Mouse (Mus musculus): ENCODE measurements around the gene Slc4a1. TPM values are rescaled to one million over a fixed set of nuclear protein-coding genes. Genes with fewer than 3 reads are reported as not detected.

The Slc4a1 gene
- total and polyA plus RNA-seq, 2 experiments from 2014 or later, result 0.24 to 0.68 TPM

GRCm38 (mm10) chr11:102308104-102308503, 57.9 kb downstream of the Slc4a1 start:
- H3K9ac ChIP-seq, result no peak overlapping the region
- no peaks in the 10 kb centered on the region for H3K9me3 ChIP-seq (ENCODE audit: low read length)
- 87% methylated on average over 9 of the region's 9 CpGs for WGBS
- no peak for ATAC-seq
- DNase-seq, result no peak
- H3K27me3 ChIP-seq (ENCODE audit: insufficient read depth, low read length), result no peaks in the 10 kb centered on the region
- H3K36me3 ChIP-seq (ENCODE audit: insufficient read depth), result peaks cover 47% of the 10 kb centered on the region
- no peak overlapping the region for H3K27ac ChIP-seq (ENCODE audit: low read depth, low read length)
- H3K4me3 ChIP-seq (ENCODE audit: low read depth, low read length), result no peak overlapping the region
- no peaks in the 10 kb centered on the region for H3K4me1 ChIP-seq (ENCODE audit: insufficient read depth)
- no peak overlapping the region for H3K4me2 ChIP-seq (ENCODE audit: low read depth)
- no peak for TF ChIP-seq CTCF (IDR thresholded peaks at IDR 0.05; ENCODE audit: low read depth)

GRCm38 (mm10) chr11:102305359-102305758, 60.6 kb downstream of the Slc4a1 start:
- H3K9me3 ChIP-seq (ENCODE audit: low read length), result no peaks in the 10 kb centered on the region
- TF ChIP-seq CTCF (IDR thresholded peaks at IDR 0.05; ENCODE audit: low read depth), result no peak
- H3K4me3 ChIP-seq (ENCODE audit: low read depth, low read length), result no peak overlapping the region
- no peaks in the 10 kb centered on the region for H3K4me1 ChIP-seq (ENCODE audit: insufficient read depth)
- H3K4me2 ChIP-seq (ENCODE audit: low read depth), result no peak overlapping the region
- H3K27me3 ChIP-seq (ENCODE audit: insufficient read depth, low read length), result no peaks in the 10 kb centered on the region
- no peak overlapping the region for H3K27ac ChIP-seq (ENCODE audit: low read depth, low read length)
- DNase-seq (no peak), ATAC-seq (no peak)
- 68% methylated on average over 3 of the region's 3 CpGs for WGBS
- H3K9ac ChIP-seq, result no peak overlapping the region
- peaks cover 31% of the 10 kb centered on the region for H3K36me3 ChIP-seq (ENCODE audit: insufficient read depth)

GRCm38 (mm10) chr11:102304141-102304540, 61.9 kb downstream of the Slc4a1 start:
- Histone ChIP-seq H3K9ac (no peak overlapping the region), H3K4me3 (ENCODE audit: low read depth, low read length) (no peak overlapping the region), H3K27me3 (ENCODE audit: insufficient read depth, low read length) (no peaks in the 10 kb centered on the region)

GRCm38 (mm10) chr11:102299839-102300238, 66.2 kb downstream of the Slc4a1 start:
- WGBS, result 10% methylated on average over 1 of the region's 1 CpGs
- Histone ChIP-seq H3K9ac (no peak overlapping the region), H3K4me2 (ENCODE audit: low read depth) (no peak overlapping the region), H3K4me3 (ENCODE audit: low read depth, low read length) (no peak overlapping the region), H3K4me1 (ENCODE audit: insufficient read depth) (peaks cover 5% of the 10 kb centered on the region), H3K9me3 (ENCODE audit: low read length) (no peaks in the 10 kb centered on the region), H3K27ac (ENCODE audit: low read depth, low read length) (no peak overlapping the region), H3K36me3 (ENCODE audit: insufficient read depth) (no peaks in the 10 kb centered on the region), H3K27me3 (ENCODE audit: insufficient read depth, low read length) (no peaks in the 10 kb centered on the region)
- peak; percentile 73 for TF ChIP-seq CTCF (IDR thresholded peaks at IDR 0.05; ENCODE audit: low read depth)
- DNase-seq, result peak; percentile 78
- no peak for ATAC-seq

More at GRCm38 (mm10) chr11:102304141-102304540, 61.9 kb downstream of the Slc4a1 start:
- no peaks in the 10 kb centered on the region for H3K9me3 ChIP-seq (ENCODE audit: low read length)
- no peak for ATAC-seq
- no peaks in the 10 kb centered on the region for H3K4me1 ChIP-seq (ENCODE audit: insufficient read depth)
- DNase-seq, result no peak
- no peak for TF ChIP-seq CTCF (IDR thresholded peaks at IDR 0.05; ENCODE audit: low read depth)
- H3K27ac ChIP-seq (ENCODE audit: low read depth, low read length), result no peak overlapping the region
- H3K36me3 ChIP-seq (ENCODE audit: insufficient read depth), result peaks cover 24% of the 10 kb centered on the region
- 35% methylated on average over 2 of the region's 2 CpGs for WGBS
- H3K4me2 ChIP-seq (ENCODE audit: low read depth), result no peak overlapping the region

Small RNA genes within 50 kb of the gene (microRNA-seq; reads per million reads assigned to microRNA genes)
- gene Mir6930, result 0 to 0.12 reads per million in 2 experiments

Other genes starting within 250 kb of the Slc4a1 start
- 0.14 and 0.15 TPM in 2 replicates for gene Nags, start 220.7 kb downstream of the Slc4a1 start, total RNA-seq (2014; rRNA removed)
- gene Nags, start 220.7 kb downstream of the Slc4a1 start, polyA plus RNA-seq (2015; fragmentation: Nextera tagmentation; extraction: Ambion mirVana), result 0.28 and 0.35 TPM in 2 replicates
- 42.1 and 44.4 TPM in 2 replicates for gene Tmem101, start 209.8 kb downstream of the Slc4a1 start, total RNA-seq (2014; rRNA removed)
- gene Tmem101, start 209.8 kb downstream of the Slc4a1 start, polyA plus RNA-seq (2015; fragmentation: Nextera tagmentation; extraction: Ambion mirVana), result 34.1 and 38.2 TPM in 2 replicates
- gene Lsm12, start 180.9 kb downstream of the Slc4a1 start, total RNA-seq (2014; rRNA removed), result 76.7 and 86.4 TPM in 2 replicates
- gene Lsm12, start 180.9 kb downstream of the Slc4a1 start, polyA plus RNA-seq (2015; fragmentation: Nextera tagmentation; extraction: Ambion mirVana), result 145 and 154 TPM in 2 replicates
- gene G6pc3, start 176.6 kb downstream of the Slc4a1 start, total RNA-seq (2014; rRNA removed), result 27.3 and 32.1 TPM in 2 replicates
- gene G6pc3, start 176.6 kb downstream of the Slc4a1 start, polyA plus RNA-seq (2015; fragmentation: Nextera tagmentation; extraction: Ambion mirVana), result 27.4 and 32.0 TPM in 2 replicates
- gene Hdac5, start 136.0 kb downstream of the Slc4a1 start, total RNA-seq (2014; rRNA removed), result 170 and 209 TPM in 2 replicates
- gene Hdac5, start 136.0 kb downstream of the Slc4a1 start, polyA plus RNA-seq (2015; fragmentation: Nextera tagmentation; extraction: Ambion mirVana), result 67.1 and 69.4 TPM in 2 replicates
- gene BC030867, start 117.3 kb downstream of the Slc4a1 start, total RNA-seq (2014; rRNA removed), result 0.62 and 1.0 TPM in 2 replicates
- gene BC030867, start 117.3 kb downstream of the Slc4a1 start, polyA plus RNA-seq (2015; fragmentation: Nextera tagmentation; extraction: Ambion mirVana), result 1.5 and 1.6 TPM in 2 replicates
- gene Asb16, start 97.5 kb downstream of the Slc4a1 start, total RNA-seq (2014; rRNA removed), result 0.54 and 1.4 TPM in 2 replicates
- gene Asb16, start 97.5 kb downstream of the Slc4a1 start, polyA plus RNA-seq (2015; fragmentation: Nextera tagmentation; extraction: Ambion mirVana), result 0.11 TPM in 1 of 2 replicates, not detected in the other
- 72.5 and 77.4 TPM in 2 replicates for gene Tmub2, start 81.3 kb downstream of the Slc4a1 start, total RNA-seq (2014; rRNA removed)
- gene Tmub2, start 81.3 kb downstream of the Slc4a1 start, polyA plus RNA-seq (2015; fragmentation: Nextera tagmentation; extraction: Ambion mirVana), result 63.0 and 67.0 TPM in 2 replicates
- gene Atxn7l3, start 69.6 kb downstream of the Slc4a1 start, total RNA-seq (2014; rRNA removed), result 162 and 167 TPM in 2 replicates
- 24.3 and 26.2 TPM in 2 replicates for gene Atxn7l3, start 69.6 kb downstream of the Slc4a1 start, polyA plus RNA-seq (2015; fragmentation: Nextera tagmentation; extraction: Ambion mirVana)
- 94.3 and 109 TPM in 2 replicates for gene Ubtf, start 46.5 kb downstream of the Slc4a1 start, total RNA-seq (2014; rRNA removed)
- gene Ubtf, start 46.5 kb downstream of the Slc4a1 start, polyA plus RNA-seq (2015; fragmentation: Nextera tagmentation; extraction: Ambion mirVana), result 73.2 and 78.7 TPM in 2 replicates
- 306 and 418 TPM in 2 replicates for gene Rundc3a, start 27.2 kb upstream of the Slc4a1 start, total RNA-seq (2014; rRNA removed)
- 118 and 121 TPM in 2 replicates for gene Rundc3a, start 27.2 kb upstream of the Slc4a1 start, polyA plus RNA-seq (2015; fragmentation: Nextera tagmentation; extraction: Ambion mirVana)
- gene Slc25a39, start 41.7 kb upstream of the Slc4a1 start, total RNA-seq (2014; rRNA removed), result 96.3 and 114 TPM in 2 replicates
- gene Slc25a39, start 41.7 kb upstream of the Slc4a1 start, polyA plus RNA-seq (2015; fragmentation: Nextera tagmentation; extraction: Ambion mirVana), result 120 and 129 TPM in 2 replicates
- gene Grn, start 64.1 kb upstream of the Slc4a1 start, total RNA-seq (2014; rRNA removed), result 49.5 and 66.2 TPM in 2 replicates
- 72.3 and 86.6 TPM in 2 replicates for gene Grn, start 64.1 kb upstream of the Slc4a1 start, polyA plus RNA-seq (2015; fragmentation: Nextera tagmentation; extraction: Ambion mirVana)
- gene Fam171a2, start 81.5 kb upstream of the Slc4a1 start, total RNA-seq (2014; rRNA removed), result 351 and 361 TPM in 2 replicates
- gene Fam171a2, start 81.5 kb upstream of the Slc4a1 start, polyA plus RNA-seq (2015; fragmentation: Nextera tagmentation; extraction: Ambion mirVana), result 26.2 and 26.9 TPM in 2 replicates
- gene Itga2b, start 103.9 kb upstream of the Slc4a1 start, total RNA-seq (2014; rRNA removed), result 2.2 and 3.7 TPM in 2 replicates
- gene Itga2b, start 103.9 kb upstream of the Slc4a1 start, polyA plus RNA-seq (2015; fragmentation: Nextera tagmentation; extraction: Ambion mirVana), result 8.7 and 12.4 TPM in 2 replicates
- gene Gpatch8, start 190.2 kb upstream of the Slc4a1 start, total RNA-seq (2014; rRNA removed), result 29.5 and 31.1 TPM in 2 replicates
- 25.2 and 45.5 TPM in 2 replicates for gene Gpatch8, start 190.2 kb upstream of the Slc4a1 start, polyA plus RNA-seq (2015; fragmentation: Nextera tagmentation; extraction: Ambion mirVana)
- gene Gm11627, start 213.3 kb upstream of the Slc4a1 start, total RNA-seq (2014; rRNA removed), result 2.6 and 5.5 TPM in 2 replicates
- gene Gm11627, start 213.3 kb upstream of the Slc4a1 start, polyA plus RNA-seq (2015; fragmentation: Nextera tagmentation; extraction: Ambion mirVana), result 3.7 and 5.9 TPM in 2 replicates
- gene Fzd2, start 238.2 kb upstream of the Slc4a1 start, total RNA-seq (2014; rRNA removed), result 12.0 and 15.2 TPM in 2 replicates
- 4.5 and 4.6 TPM in 2 replicates for gene Fzd2, start 238.2 kb upstream of the Slc4a1 start, polyA plus RNA-seq (2015; fragmentation: Nextera tagmentation; extraction: Ambion mirVana)

All from forebrain, postnatal 0 days (tissue).